Mouse (Mus musculus) thymus, postnatal 0 days (tissue): ENCODE data around the gene Olfr1502. TPM values are rescaled to one million over a fixed set of nuclear protein-coding genes. Genes with fewer than 3 reads are reported as not detected.
"Not testable (repeated sequence)": the region's sequence is repeated elsewhere in the genome, so short reads cannot be mapped to it uniquely, and the experiment has no call there.

ENCODE experiments used
- DNase-seq: peaks from one replicate; pipeline ENCODE4 v3.0.0-alpha.2; 2015; ENCODE audit warnings: low spot score
- polyA plus RNA-seq: library from polyadenylated mRNA; unstranded; fragments of >200 nt; fragmentation: Nextera tagmentation; extraction: Ambion mirVana; gene quantifications from 2 replicates; pipeline ENCODE4 v1.2.1, GENCODE M21; 2015

Gene Olfr1502
- not detected in 2 replicates for polyA plus RNA-seq

- DNase-seq = no peak
Observed at GRCm38 (mm10) chr19:13861495-13861894, at the start of gene Olfr1502. TSS of gene Olfr1502 (plus strand) at chr19:13861795.

GRCm38 (mm10) chr19:13812823-13813222, 48.8 kb upstream of the Olfr1502 start:
- DNase-seq = no peak

- peak; percentile 2 for DNase-seq
Observed at GRCm38 (mm10) chr19:13818827-13819226, 42.8 kb upstream of the Olfr1502 start.

GRCm38 (mm10) chr19:13819347-13819746, 42.2 kb upstream of the Olfr1502 start, which contains the start of gene Olfr1499:
TSS of gene Olfr1499 (minus strand) at chr19:13819447.
- DNase-seq = no peak

GRCm38 (mm10) chr19:13820847-13821246, 40.7 kb upstream of the Olfr1502 start:
- no peak for DNase-seq

GRCm38 (mm10) chr19:13828447-13828846, 33.1 kb upstream of the Olfr1502 start:
- DNase-seq = no peak

- no peak for DNase-seq
Observed at GRCm38 (mm10) chr19:13830388-13830787, 31.2 kb upstream of the Olfr1502 start, which contains the start of gene Olfr1500. TSS of gene Olfr1500 (minus strand) at chr19:13830488.

- DNase-seq = not testable (repeated sequence)
Observed at GRCm38 (mm10) chr19:13850592-13850991, 11.0 kb upstream of the Olfr1502 start, which contains the start of gene Olfr1501. TSS of gene Olfr1501 (minus strand) at chr19:13850692.

GRCm38 (mm10) chr19:13897828-13898227, 36.2 kb downstream of the Olfr1502 start, which contains the start of gene Olfr1504:
TSS of gene Olfr1504 (minus strand) at chr19:13897928.
- no peak for DNase-seq

Other genes starting within 250 kb of the Olfr1502 start
- not detected in 2 replicates for gene Olfr1487, start 244.4 kb upstream of the Olfr1502 start, polyA plus RNA-seq
- not detected in 2 replicates for gene Olfr1489, start 230.2 kb upstream of the Olfr1502 start, polyA plus RNA-seq
- not detected in 2 replicates for gene Olfr1490, start 210.7 kb upstream of the Olfr1502 start, polyA plus RNA-seq
- gene Olfr1491, start 164.5 kb upstream of the Olfr1502 start, polyA plus RNA-seq = not detected in 2 replicates
- gene Olfr1493-ps1, start 138.5 kb upstream of the Olfr1502 start, polyA plus RNA-seq = not detected in 2 replicates
- not detected in 2 replicates for gene Olfr1494, start 122.1 kb upstream of the Olfr1502 start, polyA plus RNA-seq
- not detected in 2 replicates for gene Olfr1495, start 97.2 kb upstream of the Olfr1502 start, polyA plus RNA-seq
- gene Olfr1496, start 83.9 kb upstream of the Olfr1502 start, polyA plus RNA-seq = not detected in 2 replicates
- not detected in 2 replicates for gene Olfr1497, start 63.6 kb upstream of the Olfr1502 start, polyA plus RNA-seq
- gene Olfr1499, start 42.3 kb upstream of the Olfr1502 start, polyA plus RNA-seq = not detected in 2 replicates
- gene Olfr1500, start 31.3 kb upstream of the Olfr1502 start, polyA plus RNA-seq = not detected in 2 replicates
- not detected in 2 replicates for gene Olfr1501, start 11.1 kb upstream of the Olfr1502 start, polyA plus RNA-seq
- not detected in 2 replicates for gene Olfr1504, start 36.1 kb downstream of the Olfr1502 start, polyA plus RNA-seq
- gene Olfr1505, start 51.7 kb downstream of the Olfr1502 start, polyA plus RNA-seq = not detected in 2 replicates